Mouse (Mus musculus) ovary, postnatal 10 days (tissue): Measurements from ENCODE around the gene Cox16.

Experiments
- DNase-seq: peaks from one replicate; pipeline ENCODE4 v3.0.0; 2022; ENCODE audit warnings: low spot score

Cox16 gene

GRCm38 (mm10) chr12:81324116-81324515, 160.8 kb downstream of the Cox16 start:
- no peak for DNase-seq

- DNase-seq = no peak
These were observed 163.9 kb downstream of the Cox16 start for GRCm38 (mm10) chr12:81321021-81321420.

- DNase-seq = no peak
These were observed 167.1 kb downstream of the Cox16 start for GRCm38 (mm10) chr12:81317811-81318210.

- DNase-seq = no peak
These were observed 169.0 kb downstream of the Cox16 start for GRCm38 (mm10) chr12:81315953-81316352.
